Mouse (Mus musculus) mesoderm, embryonic 11.5 days (tissue): ENCODE results near the gene Gcc1.

Experiments
- DNase-seq: peaks from one replicate; pipeline ENCODE4 v3.0.0-alpha.2; 2012; ENCODE audit warnings: low read depth, low spot score

Gcc1 gene

GRCm38 (mm10) chr6:28428290-28428689, at the start of gene Gcc1:
Gene Gcc1 (minus strand): TSS chr6:28428390.
- no peak for DNase-seq

DNA sequence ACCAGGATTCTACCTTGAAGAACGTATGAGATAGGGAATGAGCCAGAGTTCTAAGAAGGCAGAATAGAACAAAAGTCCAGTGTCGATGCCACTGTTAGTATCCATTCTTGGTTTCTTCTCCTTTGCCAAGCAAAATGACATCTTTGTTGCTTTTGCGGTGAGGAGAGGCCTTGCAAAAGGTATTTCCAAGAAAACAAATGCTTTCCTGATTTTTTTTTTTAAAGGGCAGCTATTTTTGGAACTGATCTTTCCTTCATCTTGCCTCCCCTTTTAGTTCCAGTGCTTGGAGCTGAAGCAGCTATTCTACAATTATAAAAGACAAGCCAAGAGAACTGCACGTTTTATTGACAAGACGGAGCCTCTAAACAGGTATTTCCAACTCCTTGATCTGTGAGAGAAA, 46.6 kb upstream of the Gcc1 start, which contains the start of gene Snd1:
Gene Snd1, plus strand, starts transcription at position 301 of the 400 bp plus-strand sequence.
- no peak for DNase-seq

GRCm38 (mm10) chr6:28474211-28474610, 46.0 kb upstream of the Gcc1 start:
- DNase-seq, result no peak

DNA sequence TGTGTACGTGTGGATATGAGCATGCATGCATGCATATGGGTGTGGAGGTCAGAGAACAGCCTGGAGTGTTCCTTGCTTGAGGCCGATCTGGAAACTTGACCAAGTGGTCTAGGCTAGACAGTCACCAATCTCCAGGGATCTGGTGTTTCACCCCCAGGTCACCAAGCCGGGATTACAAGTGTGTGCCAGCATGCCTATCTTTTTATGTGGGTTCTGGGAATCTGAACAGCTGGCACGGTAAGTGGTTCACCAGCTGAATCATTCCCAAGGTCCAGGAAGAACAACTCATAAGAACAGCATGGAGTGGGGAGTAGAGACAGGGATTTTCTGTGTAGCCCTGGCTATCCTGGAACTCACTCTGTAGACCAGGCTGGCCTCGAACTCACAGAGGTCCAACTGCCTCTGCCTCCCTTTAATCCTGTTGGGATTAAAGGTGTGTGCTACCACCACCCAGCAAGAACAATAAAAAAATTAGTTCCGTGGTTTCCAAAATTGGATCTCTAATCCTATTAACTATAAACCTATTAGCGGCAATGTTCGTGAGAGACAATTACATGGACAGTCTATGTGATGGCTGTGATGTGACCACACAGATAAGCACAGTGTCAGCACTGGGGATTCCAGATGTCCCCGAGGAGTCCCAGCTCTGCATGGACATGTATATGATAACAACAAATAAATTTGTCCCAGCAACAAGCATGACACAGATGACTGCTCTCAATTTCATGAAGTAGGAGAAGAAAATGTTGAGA, 43.3 kb upstream of the Gcc1 start:
- no peak for DNase-seq

GRCm38 (mm10) chr6:28470621-28471020, 42.4 kb upstream of the Gcc1 start:
- no peak for DNase-seq

- no peak for DNase-seq
Observed at GRCm38 (mm10) chr6:28470017-28470602, 41.9 kb upstream of the Gcc1 start.

- peak; percentile 71 for DNase-seq
Observed at GRCm38 (mm10) chr6:28464630-28465029, 36.4 kb upstream of the Gcc1 start.

DNA sequence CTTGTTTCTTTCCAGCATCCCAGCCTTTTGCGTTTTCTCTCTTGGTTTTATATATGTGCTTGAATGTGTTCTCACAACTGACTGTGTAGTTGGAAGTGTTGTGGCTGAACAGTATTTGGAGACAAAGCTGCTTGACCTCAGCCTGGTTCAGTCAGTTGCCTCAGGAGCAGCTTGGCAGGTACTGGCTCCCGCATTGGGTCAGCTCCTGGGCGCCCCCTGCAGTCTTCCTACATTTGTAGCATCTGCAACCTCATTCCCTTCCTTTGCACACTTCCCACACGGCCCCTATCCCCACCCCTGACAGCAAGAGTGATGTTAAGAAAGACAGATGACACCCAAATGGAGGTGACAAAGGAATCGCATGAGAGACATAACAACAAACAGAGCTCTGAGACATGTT, 32.3 kb upstream of the Gcc1 start:
- peak; percentile 27 for DNase-seq

GRCm38 (mm10) chr6:28459221-28459668, 31.1 kb upstream of the Gcc1 start:
- DNase-seq, result no peak

DNA sequence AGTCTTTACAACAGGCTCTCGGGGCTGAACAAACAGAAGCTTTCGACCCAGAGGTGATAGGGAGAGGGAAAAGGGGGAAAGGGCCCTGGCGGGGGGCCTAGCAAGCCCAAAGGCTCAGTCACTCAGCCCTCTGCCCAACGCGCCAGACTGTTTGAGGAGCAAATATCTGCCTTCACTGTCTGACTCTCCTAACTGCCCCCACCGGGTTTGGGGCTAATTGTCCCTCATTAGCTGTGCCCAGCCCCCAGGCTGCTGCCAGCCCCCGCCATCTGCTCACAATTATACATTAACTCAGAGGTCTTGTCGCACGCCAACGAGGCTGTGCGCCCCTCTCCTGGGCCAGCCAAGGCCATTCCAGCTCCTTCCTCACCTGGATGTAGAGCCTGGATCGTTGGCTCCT, 22.8 kb upstream of the Gcc1 start:
- no peak for DNase-seq

DNA sequence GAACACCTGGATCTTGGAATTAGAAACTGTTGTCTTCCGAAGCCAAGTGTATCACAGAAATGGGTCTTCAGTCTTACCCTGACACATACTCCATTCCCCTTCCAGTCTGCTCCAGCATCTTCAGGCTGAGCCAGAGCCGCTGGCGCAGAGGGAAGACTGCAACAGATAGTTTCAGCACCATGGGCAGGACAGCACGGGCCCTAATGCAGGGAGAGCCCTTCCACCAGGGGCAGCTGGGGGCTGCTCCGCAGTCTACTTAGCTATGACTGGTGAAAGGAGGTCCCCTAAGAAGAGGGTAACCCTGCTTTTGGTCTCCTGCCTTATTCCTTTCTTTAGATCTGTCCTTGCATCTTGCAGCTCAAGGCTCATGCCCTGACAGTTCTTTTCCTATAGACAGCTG, 22.3 kb upstream of the Gcc1 start:
- DNase-seq, result peak; percentile 18

GRCm38 (mm10) chr6:28449253-28449652, 21.1 kb upstream of the Gcc1 start, which contains the start of gene Pax4:
Gene Pax4 (minus strand): TSS chr6:28449353.
- DNase-seq, result no peak

GRCm38 (mm10) chr6:28447937-28448336, 19.7 kb upstream of the Gcc1 start:
- no peak for DNase-seq

- no peak for DNase-seq
Observed at GRCm38 (mm10) chr6:28431538-28431855, 3.3 kb upstream of the Gcc1 start.

- DNase-seq, result no peak
Observed at GRCm38 (mm10) chr6:28430795-28431537, 2.8 kb upstream of the Gcc1 start.

DNA sequence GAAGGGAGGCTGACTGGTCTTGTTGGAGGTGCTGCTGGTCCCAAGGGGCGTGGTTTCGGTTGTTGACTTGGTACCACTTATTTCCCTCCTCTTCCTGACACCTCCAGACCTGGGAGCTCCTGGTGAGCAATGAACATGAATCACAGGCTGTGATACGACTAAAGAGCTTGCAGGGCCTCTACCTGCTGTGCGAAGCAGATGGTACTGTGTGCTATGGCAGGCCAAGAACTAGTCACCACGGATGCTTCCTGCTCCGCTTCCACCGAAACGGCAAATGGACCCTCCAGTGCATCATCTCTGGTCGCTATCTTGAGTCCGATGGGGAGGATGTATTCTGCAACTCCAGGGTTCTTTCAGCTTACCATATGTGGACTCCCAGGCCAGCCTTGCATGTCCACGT, 1.7 kb upstream of the Gcc1 start:
- DNase-seq, result no peak

DNA sequence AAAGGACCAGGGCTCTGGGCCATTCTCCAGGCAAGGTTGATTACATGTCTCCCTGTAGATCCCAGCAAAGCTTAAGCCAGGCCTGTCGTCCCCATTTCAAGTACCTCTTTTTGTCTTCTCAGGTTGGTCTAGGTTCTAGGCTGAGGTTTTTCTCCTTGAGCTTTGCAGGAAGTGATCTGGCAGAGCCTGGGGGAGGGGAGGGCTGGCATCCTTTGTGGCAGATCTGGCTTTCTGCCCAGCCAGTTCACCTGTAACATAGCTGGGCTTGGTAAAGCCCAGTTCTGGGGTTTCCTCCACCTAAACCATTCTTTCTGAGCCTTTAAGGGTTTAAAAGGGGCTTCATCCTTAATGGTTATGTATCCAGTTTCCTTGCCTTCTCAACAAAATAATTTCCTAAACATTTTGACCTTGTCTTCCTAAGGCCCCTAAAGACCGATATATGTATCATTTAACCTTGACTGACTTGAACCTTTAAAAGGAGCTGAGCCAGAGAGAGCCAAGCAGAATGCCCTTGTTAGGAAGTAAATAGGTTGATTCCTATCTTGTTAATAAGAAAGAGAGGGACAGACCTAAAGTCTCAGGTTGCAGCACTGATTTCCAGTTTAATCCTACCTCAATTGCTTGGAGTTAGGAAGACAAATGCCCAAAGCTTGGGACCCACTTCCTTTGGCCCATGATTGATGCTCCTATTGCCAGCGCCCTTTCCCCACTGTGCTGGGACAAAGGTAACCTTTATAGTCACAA, 922 bp downstream of the Gcc1 start, which contains the start of gene Fscn3:
Gene Fscn3, plus strand, starts transcription at position 694 of the 744 bp plus-strand sequence.
- DNase-seq, result no peak

- no peak for DNase-seq
Observed at GRCm38 (mm10) chr6:28425019-28425418, 3.2 kb downstream of the Gcc1 start.

DNA sequence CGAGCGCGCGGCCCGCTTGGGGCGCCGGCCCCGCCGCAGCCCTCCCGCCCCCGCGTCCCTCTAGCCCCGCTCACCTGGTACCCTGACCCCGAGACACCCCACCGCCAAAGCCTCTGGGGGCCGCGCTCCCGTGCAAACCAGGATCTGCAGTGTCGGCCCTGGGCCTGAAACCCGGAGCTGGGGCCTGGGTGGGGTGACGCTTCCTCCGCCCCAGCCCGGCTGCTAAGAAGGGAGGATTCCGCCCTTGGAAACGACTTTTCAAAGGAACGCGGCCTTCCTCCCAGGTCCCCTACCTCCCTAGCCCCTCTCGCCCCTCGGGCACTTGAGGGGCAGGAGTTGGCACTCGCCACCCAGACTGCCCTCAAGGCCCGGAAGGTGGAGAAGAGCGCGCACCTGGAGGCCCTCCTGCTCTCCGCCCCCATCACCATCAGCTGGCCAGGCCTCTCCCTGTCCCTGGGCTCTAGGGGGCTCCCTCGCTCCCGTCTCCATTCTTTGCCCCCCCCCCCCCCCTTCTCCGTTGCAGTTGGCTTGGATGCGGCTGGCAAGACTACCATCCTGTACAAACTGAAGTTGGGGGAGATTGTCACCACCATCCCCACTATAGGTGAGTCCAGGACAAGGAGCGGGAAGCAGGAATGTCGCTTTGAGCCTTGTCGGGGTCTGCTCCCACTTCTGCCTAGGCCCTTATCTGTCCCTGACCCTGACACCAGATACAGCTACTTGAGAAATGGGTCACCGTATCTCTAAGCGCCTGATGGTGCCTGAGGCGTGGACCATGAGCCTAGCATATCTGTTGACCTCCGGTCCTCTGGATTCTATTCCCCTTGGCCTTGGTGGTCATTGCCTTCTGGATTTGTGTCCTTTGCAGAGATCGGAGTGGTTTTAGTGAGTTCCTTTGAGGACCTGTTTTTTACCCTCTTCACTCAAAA, 4.2 kb downstream of the Gcc1 start:
- DNase-seq, result peak; percentile 33

DNA sequence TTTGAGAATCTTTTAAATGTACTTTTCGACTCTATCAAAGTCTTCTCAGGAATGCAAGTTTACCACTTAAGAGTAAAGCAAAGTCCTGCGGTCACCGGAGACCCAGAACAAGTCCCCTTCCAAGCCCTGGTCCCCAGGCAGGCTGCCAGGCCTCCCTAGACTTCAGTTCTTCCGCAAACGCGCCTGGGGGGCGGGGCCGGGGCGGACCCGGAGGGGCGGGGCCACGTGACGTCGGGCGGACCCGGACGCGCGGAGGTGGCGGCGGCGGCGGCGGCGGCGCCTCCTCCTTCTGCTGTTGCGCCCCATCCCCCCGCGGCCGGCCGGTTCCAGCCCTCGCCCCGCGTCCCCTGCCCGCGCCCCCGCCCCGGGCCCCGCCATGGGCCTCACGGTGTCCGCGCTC, 4.9 kb downstream of the Gcc1 start, which contains the start of gene Arf5:
Gene Arf5, plus strand, starts transcription at position 248 of the 400 bp plus-strand sequence.
- peak; percentile 78 for DNase-seq
